Mouse (Mus musculus) thymus, postnatal 4 days (tissue): Measurements from ENCODE around the gene Sox5.

ENCODE experiments used
- DNase-seq: peaks from one replicate; pipeline ENCODE4 v3.0.0; 2021

Sox5 gene

GRCm38 (mm10) chr6:144560211-144560610 is 221.6 kb downstream of the Sox5 start:
- DNase-seq = no peak

GRCm38 (mm10) chr6:144553476-144553875 is 228.3 kb downstream of the Sox5 start:
- DNase-seq = no peak

GRCm38 (mm10) chr6:144548991-144549390 is 232.8 kb downstream of the Sox5 start:
- DNase-seq = no peak

- DNase-seq = no peak
These were observed 234.6 kb downstream of the Sox5 start for GRCm38 (mm10) chr6:144547141-144547540.

- no peak for DNase-seq
These were observed 236.2 kb downstream of the Sox5 start for GRCm38 (mm10) chr6:144545549-144545948.

GRCm38 (mm10) chr6:144541316-144541715 is 240.5 kb downstream of the Sox5 start:
- no peak for DNase-seq

- DNase-seq = no peak
These were observed 242.2 kb downstream of the Sox5 start for GRCm38 (mm10) chr6:144539439-144540192.

GRCm38 (mm10) chr6:144523479-144523878 is 258.3 kb downstream of the Sox5 start:
- DNase-seq = no peak

- no peak for DNase-seq
These were observed 263.0 kb downstream of the Sox5 start for GRCm38 (mm10) chr6:144518811-144519210.

- DNase-seq = no peak
These were observed 265.9 kb downstream of the Sox5 start for GRCm38 (mm10) chr6:144515905-144516304.

- no peak for DNase-seq
These were observed 268.0 kb downstream of the Sox5 start for GRCm38 (mm10) chr6:144513761-144514160.

- no peak for DNase-seq
These were observed 269.9 kb downstream of the Sox5 start for GRCm38 (mm10) chr6:144511925-144512324.

GRCm38 (mm10) chr6:144510147-144510546 is 271.6 kb downstream of the Sox5 start:
- DNase-seq = no peak

- DNase-seq = no peak
These were observed 277.6 kb downstream of the Sox5 start for GRCm38 (mm10) chr6:144504197-144504551.

GRCm38 (mm10) chr6:144503399-144504196 is 278.2 kb downstream of the Sox5 start:
- DNase-seq = no peak

- DNase-seq = no peak
These were observed 280.3 kb downstream of the Sox5 start for GRCm38 (mm10) chr6:144501439-144501838.

- peak; percentile 59 for DNase-seq
These were observed 283.6 kb downstream of the Sox5 start for GRCm38 (mm10) chr6:144498177-144498576.

GRCm38 (mm10) chr6:144491761-144492415 is 289.9 kb downstream of the Sox5 start:
- DNase-seq = no peak

GRCm38 (mm10) chr6:144490896-144491295 is 290.9 kb downstream of the Sox5 start:
- no peak for DNase-seq

GRCm38 (mm10) chr6:144485578-144485977 is 296.2 kb downstream of the Sox5 start:
- DNase-seq = no peak

- DNase-seq = no peak
These were observed 298.6 kb downstream of the Sox5 start for GRCm38 (mm10) chr6:144483166-144483565.

GRCm38 (mm10) chr6:144480648-144481528 is 300.9 kb downstream of the Sox5 start:
- no peak for DNase-seq

- no peak for DNase-seq
These were observed 301.9 kb downstream of the Sox5 start for GRCm38 (mm10) chr6:144479861-144480260.
